Mouse (Mus musculus): Measurements from ENCODE around the gene Dlg1. TPM values are rescaled to one million over a fixed set of nuclear protein-coding genes. Genes with fewer than 3 reads are reported as not detected.
A peak's percentile ranks its signal among the peaks of the same experiment; 100 is the strongest.

The Dlg1 gene
- total RNA-seq (2021), result 10 to 100 TPM; 44.2 to 48.5 TPM
- long read RNA-seq, experiment 1, full-length matches to known transcripts, result 6 of 27 reads
- long read RNA-seq, experiment 1, partial matches to known transcripts, result 3 of 27 reads
- long read RNA-seq, experiment 1, other reads (novel, unspliced or antisense), result 18 of 27 reads
- long read RNA-seq, experiment 2, full-length matches to known transcripts, result 15 of 43 reads
- long read RNA-seq, experiment 2, partial matches to known transcripts, result 5 of 43 reads
- long read RNA-seq, experiment 2, other reads (novel, unspliced or antisense), result 23 of 43 reads

- DNase-seq (ENCODE audit: low spot score in 2 of 2), result peak; percentile 74 to 87
Observed at GRCm38 (mm10) chr16:31663379-31664286, at the start of gene Dlg1. Gene Dlg1, plus strand, starts transcription at chr16:31663443.

GRCm38 (mm10) chr16:31616382-31616781 is 46.9 kb upstream of the Dlg1 start:
- no peak for DNase-seq (ENCODE audit: low spot score in 2 of 2)

GRCm38 (mm10) chr16:31617128-31617527 is 46.1 kb upstream of the Dlg1 start:
- DNase-seq (ENCODE audit: low spot score in 2 of 2), result no peak

GRCm38 (mm10) chr16:31617823-31618371 is 45.3 kb upstream of the Dlg1 start:
- peak; percentile 83 to 91 for DNase-seq (ENCODE audit: low spot score in 2 of 2)

GRCm38 (mm10) chr16:31618671-31619070 is 44.6 kb upstream of the Dlg1 start:
- DNase-seq (ENCODE audit: low spot score in 2 of 2), result no peak

GRCm38 (mm10) chr16:31619675-31620335 is 43.4 kb upstream of the Dlg1 start:
- DNase-seq (ENCODE audit: low spot score in 2 of 2), result no peak

- no peak for DNase-seq (ENCODE audit: low spot score in 2 of 2)
Observed at GRCm38 (mm10) chr16:31622356-31622755, 40.9 kb upstream of the Dlg1 start.

GRCm38 (mm10) chr16:31623136-31623535 is 40.1 kb upstream of the Dlg1 start:
- no peak for DNase-seq (ENCODE audit: low spot score in 2 of 2)

GRCm38 (mm10) chr16:31624749-31625148 is 38.5 kb upstream of the Dlg1 start:
- no peak for DNase-seq (ENCODE audit: low spot score in 2 of 2)

GRCm38 (mm10) chr16:31626331-31626730 is 36.9 kb upstream of the Dlg1 start:
- no peak for DNase-seq (ENCODE audit: low spot score in 2 of 2)

GRCm38 (mm10) chr16:31630381-31630780 is 32.9 kb upstream of the Dlg1 start:
- DNase-seq (ENCODE audit: low spot score in 2 of 2), result no peak

GRCm38 (mm10) chr16:31631046-31631445 is 32.2 kb upstream of the Dlg1 start:
- no peak for DNase-seq (ENCODE audit: low spot score in 2 of 2)

GRCm38 (mm10) chr16:31634371-31634770 is 28.9 kb upstream of the Dlg1 start:
- no peak for DNase-seq (ENCODE audit: low spot score in 2 of 2)

- DNase-seq (ENCODE audit: low spot score in 2 of 2), result peak in 1 of 2 experiments; percentile 36
Observed at GRCm38 (mm10) chr16:31638393-31638792, 24.9 kb upstream of the Dlg1 start.

GRCm38 (mm10) chr16:31639946-31640345 is 23.3 kb upstream of the Dlg1 start:
- DNase-seq (ENCODE audit: low spot score in 2 of 2), result no peak

GRCm38 (mm10) chr16:31641776-31642175 is 21.5 kb upstream of the Dlg1 start:
- no peak for DNase-seq (ENCODE audit: low spot score in 2 of 2)

- DNase-seq (ENCODE audit: low spot score in 2 of 2), result no peak
Observed at GRCm38 (mm10) chr16:31647221-31647620, 16.0 kb upstream of the Dlg1 start.

GRCm38 (mm10) chr16:31650788-31651187 is 12.5 kb upstream of the Dlg1 start:
- no peak for DNase-seq (ENCODE audit: low spot score in 2 of 2)

- DNase-seq (ENCODE audit: low spot score in 2 of 2), result no peak
Observed at GRCm38 (mm10) chr16:31651541-31651940, 11.7 kb upstream of the Dlg1 start.

- no peak for DNase-seq (ENCODE audit: low spot score in 2 of 2)
Observed at GRCm38 (mm10) chr16:31652115-31652843, 11.0 kb upstream of the Dlg1 start.

GRCm38 (mm10) chr16:31653616-31654015 is 9.6 kb upstream of the Dlg1 start:
- DNase-seq (ENCODE audit: low spot score in 2 of 2), result no peak
